Mouse (Mus musculus) intestine, postnatal 0 days (tissue): ENCODE results near the gene Rnf6. TPM values are rescaled to one million over a fixed set of nuclear protein-coding genes. Genes with fewer than 3 reads are reported as not detected.
A peak's percentile ranks its signal among the peaks of the same experiment; 100 is the strongest.
"Not testable (repeated sequence)": the region's sequence is repeated elsewhere in the genome, so short reads cannot be mapped to it uniquely, and the experiment has no call there.

Experiments used
- ATAC-seq: fragments of 200-750 bp; cut with Nextera tagmentation; 2 replicates; pipeline ENCODE4 v1.8.0; 2017; ENCODE audit warnings: mild to moderate bottlenecking, moderate TSS enrichment, moderate library complexity
- H3K27ac ChIP-seq: fragments of 300-500 bp; sonication (generic); 2 replicates; pipeline ENCODE4 v1.5.1; 2014; ENCODE audit warnings: mild to moderate bottlenecking, low read depth, low read length, moderate library complexity
- H3K27me3 ChIP-seq: fragments of 300-500 bp; sonication (generic); replicated peaks from 2 replicates; pipeline ENCODE4 v1.6.1; 2014; ENCODE audit warnings: low read length, mixed read lengths; ENCODE audit not compliant: control insufficient read depth, insufficient read depth
- H3K36me3 ChIP-seq: fragments of 300-500 bp; sonication (generic); 2 replicates; pipeline ENCODE4 v1.6.1; 2014; ENCODE audit warnings: mild to moderate bottlenecking, moderate library complexity; ENCODE audit not compliant: control insufficient read depth, insufficient read depth
- H3K4me1 ChIP-seq: fragments of 300-500 bp; sonication (generic); replicated peaks from 2 replicates; pipeline ENCODE4 v1.6.1; 2014; ENCODE audit warnings: antibody characterized with exemption, low read length, mixed read lengths; ENCODE audit not compliant: control insufficient read depth, insufficient read depth
- H3K4me2 ChIP-seq: fragments of 300-500 bp; sonication (generic); replicated peaks from 2 replicates; pipeline ENCODE4 v1.6.1; 2014; ENCODE audit warnings: low read depth, mild to moderate bottlenecking, moderate library complexity
- H3K4me3 ChIP-seq: fragments of 300-500 bp; sonication (generic); 2 replicates; pipeline ENCODE4 v1.5.1; 2014; ENCODE audit warnings: low read depth, low read length
- H3K9ac ChIP-seq: fragments of 300-500 bp; sonication (generic); 2 replicates; pipeline ENCODE4 v1.6.1; 2014; ENCODE audit warnings: mild to moderate bottlenecking, low read depth, low read length
- H3K9me3 ChIP-seq: fragments of 300-500 bp; sonication (generic); 2 replicates; pipeline ENCODE4 v1.6.1; 2016; ENCODE audit warnings: mixed run types; ENCODE audit not compliant: control insufficient read depth
- CTCF ChIP-seq: sonication (generic); IDR thresholded peaks from 2 replicates; pipeline ENCODE4 v1.5.1; 2016; ENCODE audit warnings: low read depth, mild to moderate bottlenecking, control low read depth, antibody characterized with exemption, moderate library complexity
- WGBS: fragments of 180-500 bp; shearing (Covaris S2); extraction: QIAGEN DNeasy Blood & Tissue Kit; methylation state at CpG from one replicate; pipeline ENCODE4 v1.1.7; 2014; 5-methylcytosine and 5-hydroxymethylcytosine counted together
- polyA plus RNA-seq: library from polyadenylated mRNA; unstranded; fragments of >200 nt; fragmentation: Nextera tagmentation; extraction: Ambion mirVana; gene quantifications from 2 replicates; pipeline ENCODE4 v1.2.1, GENCODE M21; 2015

Rnf6 gene
- polyA plus RNA-seq, 1 experiment from 2014 or later, result 34.6 TPM

DNA sequence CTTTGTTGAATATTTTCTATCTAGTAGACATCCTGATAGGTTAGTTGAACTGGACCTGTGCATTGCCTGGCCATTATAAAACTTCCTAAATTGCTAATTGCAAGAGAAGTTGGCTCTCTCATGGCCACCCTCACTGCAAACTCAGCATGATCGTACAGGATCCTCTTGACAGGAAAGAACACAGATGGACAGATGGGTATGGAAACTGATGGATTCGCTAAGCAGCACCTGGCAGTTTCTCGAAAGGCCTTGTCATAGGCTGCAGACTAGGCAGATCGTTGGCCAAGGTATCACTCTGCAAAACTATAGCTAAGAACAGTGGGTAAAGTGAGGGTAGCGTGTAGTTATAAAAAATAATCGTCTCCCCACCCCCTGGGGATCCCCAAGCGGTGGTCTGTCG, 28.0 kb downstream of the Rnf6 start:
- Histone ChIP-seq H3K4me2 (no peak overlapping the region), H3K9me3 (no peaks in the 10 kb centered on the region), H3K4me1 (no peaks in the 10 kb centered on the region), H3K27me3 (no peaks in the 10 kb centered on the region), H3K9ac (no peak overlapping the region), H3K4me3 (no peak overlapping the region), H3K36me3 (no peaks in the 10 kb centered on the region), H3K27ac (no peak overlapping the region)
- TF ChIP-seq CTCF, result no peak
- 80% methylated on average over 8 of the region's 8 CpGs for WGBS
- no peak for ATAC-seq

DNA sequence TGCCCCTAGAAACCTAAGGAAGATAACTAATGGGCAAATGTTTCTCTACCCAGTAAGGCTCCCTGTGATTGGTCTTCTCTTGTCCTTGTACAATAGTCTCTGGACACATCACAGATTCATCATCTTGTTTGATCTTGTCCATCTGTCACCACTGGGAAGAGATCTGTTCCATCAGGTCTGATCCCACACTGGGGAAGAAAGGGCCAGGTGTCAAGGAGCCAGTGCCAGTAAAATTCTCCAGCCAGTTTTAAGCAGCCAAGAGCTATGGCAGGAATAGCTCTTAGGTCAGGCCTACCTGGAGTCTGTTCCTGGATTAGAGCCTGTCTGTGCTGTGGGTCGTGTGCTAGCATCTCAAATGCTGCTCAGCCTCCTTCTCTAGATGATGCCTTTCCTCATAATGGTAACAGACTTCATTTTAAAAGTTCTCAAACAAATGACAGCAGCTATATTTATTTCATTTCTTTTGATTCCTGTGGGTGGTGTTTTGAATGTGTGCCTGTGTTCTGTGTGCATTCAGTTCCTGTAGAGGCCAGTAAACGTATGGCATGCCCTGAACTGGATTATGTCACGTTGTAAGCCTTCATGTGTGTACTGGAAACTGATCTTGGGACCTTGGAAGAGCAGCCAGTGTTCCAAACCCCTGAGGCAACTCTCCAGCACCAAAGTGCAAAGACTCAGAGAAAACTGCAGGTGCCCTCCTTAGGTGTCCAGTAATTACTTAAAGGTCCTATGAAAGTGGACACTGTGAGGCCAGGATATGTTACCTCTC, 30.7 kb downstream of the Rnf6 start:
- no peak for TF ChIP-seq CTCF
- H3K4me2 ChIP-seq, result no peak overlapping the region
- no peaks in the 10 kb centered on the region for H3K4me1 ChIP-seq
- H3K9ac ChIP-seq, result no peak overlapping the region
- H3K9me3 ChIP-seq, result no peaks in the 10 kb centered on the region
- no peak for ATAC-seq
- no peaks in the 10 kb centered on the region for H3K27me3 ChIP-seq
- WGBS, result 59% methylated on average over 3 of the region's 3 CpGs
- no peaks in the 10 kb centered on the region for H3K36me3 ChIP-seq
- no peak overlapping the region for H3K27ac ChIP-seq
- no peak overlapping the region for H3K4me3 ChIP-seq

GRCm38 (mm10) chr5:146190093-146190492, 31.3 kb downstream of the Rnf6 start:
- no peak for TF ChIP-seq CTCF
- Histone ChIP-seq H3K36me3 (no peaks in the 10 kb centered on the region), H3K9me3 (no peaks in the 10 kb centered on the region), H3K4me2 (no peak overlapping the region), H3K4me1 (no peaks in the 10 kb centered on the region), H3K4me3 (no peak overlapping the region), H3K27ac (no peak overlapping the region), H3K9ac (no peak overlapping the region), H3K27me3 (no peaks in the 10 kb centered on the region)
- WGBS, result 38% methylated on average over 4 of the region's 4 CpGs
- peak; percentile 94 for ATAC-seq

DNA sequence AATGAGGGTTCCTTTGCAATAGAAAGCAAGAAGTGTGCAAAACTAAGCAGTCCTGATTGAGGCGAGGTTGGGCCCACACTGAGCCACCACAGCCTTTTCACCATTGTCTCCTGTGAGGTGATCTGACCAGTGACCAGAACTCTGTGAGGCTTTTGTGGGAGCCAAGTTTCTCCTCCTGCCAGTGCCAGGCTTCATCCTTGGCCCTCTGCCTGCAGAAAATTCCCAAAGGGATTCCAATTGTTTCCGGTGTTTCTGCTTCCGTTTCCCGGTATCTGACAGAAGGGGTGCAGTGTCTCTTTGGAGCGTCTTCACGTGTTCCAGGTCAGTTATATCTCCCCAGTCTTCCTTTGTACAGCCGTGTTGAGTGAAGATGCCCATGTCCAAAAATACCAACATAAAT, 32.6 kb downstream of the Rnf6 start:
- ATAC-seq, result no peak
- H3K4me3 ChIP-seq, result no peak overlapping the region
- no peaks in the 10 kb centered on the region for H3K9me3 ChIP-seq
- no peaks in the 10 kb centered on the region for H3K27me3 ChIP-seq
- no peak overlapping the region for H3K9ac ChIP-seq
- WGBS, result 80% methylated on average over 7 of the region's 7 CpGs
- no peaks in the 10 kb centered on the region for H3K4me1 ChIP-seq
- H3K27ac ChIP-seq, result no peak overlapping the region
- H3K4me2 ChIP-seq, result no peak overlapping the region
- no peaks in the 10 kb centered on the region for H3K36me3 ChIP-seq
- no peak for TF ChIP-seq CTCF

DNA sequence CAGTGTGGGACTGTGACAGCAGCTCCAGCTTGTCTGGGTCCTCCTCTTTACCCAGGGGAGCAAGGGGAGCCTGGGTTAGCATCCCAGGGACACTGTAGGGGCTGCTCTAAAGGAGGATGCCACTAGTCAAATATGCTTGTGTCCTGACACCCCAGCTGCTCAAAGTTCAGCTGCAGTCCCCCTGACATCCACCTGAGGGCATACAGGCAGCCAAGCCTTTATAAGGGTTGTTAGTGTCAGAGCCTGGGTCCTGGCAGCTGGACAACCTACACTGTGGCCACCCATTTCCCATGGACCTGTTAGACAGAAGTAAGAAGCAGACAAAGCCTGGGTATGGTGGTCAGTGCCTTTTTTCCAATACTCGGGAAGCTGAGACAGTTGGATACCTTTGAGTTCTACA, 33.2 kb downstream of the Rnf6 start:
- H3K9me3 ChIP-seq, result no peaks in the 10 kb centered on the region
- no peaks in the 10 kb centered on the region for H3K27me3 ChIP-seq
- no peaks in the 10 kb centered on the region for H3K36me3 ChIP-seq
- H3K4me2 ChIP-seq, result no peak overlapping the region
- no peaks in the 10 kb centered on the region for H3K4me1 ChIP-seq
- 94% methylated on average over 1 of the region's 1 CpGs for WGBS
- ATAC-seq, result no peak
- H3K4me3 ChIP-seq, result no peak overlapping the region
- no peak overlapping the region for H3K27ac ChIP-seq
- TF ChIP-seq CTCF, result peak; percentile 52
- no peak overlapping the region for H3K9ac ChIP-seq

DNA sequence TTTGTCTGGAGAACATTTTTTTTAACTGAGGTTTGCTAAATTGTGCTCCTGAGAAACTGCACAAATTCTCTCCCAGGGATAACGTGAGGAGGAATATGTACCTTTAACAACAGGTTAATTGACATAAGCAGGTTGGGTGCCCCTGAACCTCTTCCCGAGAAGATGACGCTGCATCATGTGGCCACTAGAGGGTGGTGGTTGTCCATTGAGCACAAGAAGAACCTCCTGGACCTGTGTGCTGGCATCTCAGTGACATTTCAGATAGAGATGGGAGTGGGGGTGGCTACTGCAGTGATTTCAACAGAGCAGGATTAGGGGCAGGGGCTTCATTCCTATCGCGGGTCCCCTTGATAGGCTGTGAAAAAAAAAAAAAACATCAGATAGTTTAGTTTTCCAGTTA, 33.9 kb downstream of the Rnf6 start:
- 17% methylated on average over 5 of the region's 5 CpGs for WGBS
- H3K4me3 ChIP-seq, H3K9me3 ChIP-seq, H3K36me3 ChIP-seq, H3K4me1 ChIP-seq, H3K4me2 ChIP-seq, H3K27me3 ChIP-seq, H3K27ac ChIP-seq, H3K9ac ChIP-seq, ATAC-seq: not testable (repeated sequence)
- TF ChIP-seq CTCF, result peak; percentile 85

GRCm38 (mm10) chr5:146185204-146185603, 36.2 kb downstream of the Rnf6 start, which contains the start of gene 1700001J03Rik:
TSS of gene 1700001J03Rik (minus strand) at chr5:146185304.
- H3K27me3 ChIP-seq, H3K36me3 ChIP-seq, ATAC-seq, H3K4me1 ChIP-seq, H3K4me2 ChIP-seq, H3K4me3 ChIP-seq, H3K27ac ChIP-seq, H3K9ac ChIP-seq, H3K9me3 ChIP-seq: not testable (repeated sequence)
- 77% methylated on average over 4 of the region's 4 CpGs for WGBS
